Mouse (Mus musculus): ENCODE results near the gene Gm10184. TPM values are rescaled to one million over a fixed set of nuclear protein-coding genes. Genes with fewer than 3 reads are reported as not detected.
"Not testable (repeated sequence)": the region's sequence is repeated elsewhere in the genome, so short reads cannot be mapped to it uniquely, and the experiment has no call there.

Gm10184 gene
- polyA plus RNA-seq (2015; fragmentation: Nextera tagmentation; extraction: Ambion mirVana): 42.3 and 136 TPM in 2 replicates

- Histone ChIP-seq H3K36me3 (no peaks in the 10 kb centered on the region), H3K27me3 (replicated peaks) (no peaks in the 10 kb centered on the region), H3K4me3 (replicated peaks) (no peak within 1 kb of the TSS), H3K4me1 (no peaks in the 10 kb centered on the region), H3K4me2 (no peak within 1 kb of the TSS), H3K9ac (no peak within 1 kb of the TSS), H3K27ac (no peak within 1 kb of the TSS), H3K9me3 (no peaks in the 10 kb centered on the region)
- no peak for ATAC-seq (ENCODE audit: insufficient read depth, low FRiP score, low read depth)
- 90% methylated on average over 6 of the region's 6 CpGs for WGBS
These were observed at the start of gene Gm10184 for GRCm38 (mm10) chr17:89910349-89910748. TSS of gene Gm10184 (minus strand) at chr17:89910449.

- H3K27ac ChIP-seq: no peak overlapping the region
- no peak overlapping the region for H3K4me2 ChIP-seq
- no peak overlapping the region for H3K4me3 ChIP-seq (replicated peaks)
- no peak overlapping the region for H3K9ac ChIP-seq
- H3K9me3 ChIP-seq: no peaks in the 10 kb centered on the region
- H3K4me1 ChIP-seq: no peaks in the 10 kb centered on the region
- 71% methylated on average over 2 of the region's 2 CpGs for WGBS
- no peak for ATAC-seq (ENCODE audit: insufficient read depth, low FRiP score, low read depth)
- no peaks in the 10 kb centered on the region for H3K36me3 ChIP-seq
- no peaks in the 10 kb centered on the region for H3K27me3 ChIP-seq (replicated peaks)
These were observed 23.7 kb upstream of the Gm10184 start for GRCm38 (mm10) chr17:89933950-89934349.

GRCm38 (mm10) chr17:89907686-89908085, 2.6 kb downstream of the Gm10184 start:
- no peak overlapping the region for H3K27ac ChIP-seq
- ATAC-seq (ENCODE audit: insufficient read depth, low FRiP score, low read depth): no peak
- no peak overlapping the region for H3K4me2 ChIP-seq
- H3K9me3 ChIP-seq: no peaks in the 10 kb centered on the region
- no peak overlapping the region for H3K4me3 ChIP-seq (replicated peaks)
- H3K36me3 ChIP-seq: no peaks in the 10 kb centered on the region
- no peak overlapping the region for H3K9ac ChIP-seq
- no peaks in the 10 kb centered on the region for H3K27me3 ChIP-seq (replicated peaks)
- H3K4me1 ChIP-seq: no peaks in the 10 kb centered on the region

- not testable (repeated sequence) for H3K4me2 ChIP-seq; H3K27ac ChIP-seq; H3K9ac ChIP-seq; H3K9me3 ChIP-seq; H3K36me3 ChIP-seq; H3K4me3 ChIP-seq (replicated peaks); ATAC-seq (ENCODE audit: insufficient read depth, low FRiP score, low read depth); H3K4me1 ChIP-seq; H3K27me3 ChIP-seq (replicated peaks)
- 89% methylated on average over 5 of the region's 5 CpGs for WGBS
These were observed 5.5 kb downstream of the Gm10184 start for GRCm38 (mm10) chr17:89904701-89905100.

GRCm38 (mm10) chr17:89902767-89903166, 7.5 kb downstream of the Gm10184 start:
- H3K4me1 ChIP-seq: no peaks in the 10 kb centered on the region
- H3K4me3 ChIP-seq (replicated peaks): no peak overlapping the region
- no peak for ATAC-seq (ENCODE audit: insufficient read depth, low FRiP score, low read depth)
- H3K27me3 ChIP-seq (replicated peaks): no peaks in the 10 kb centered on the region
- no peaks in the 10 kb centered on the region for H3K9me3 ChIP-seq
- WGBS: 90% methylated on average over 1 of the region's 1 CpGs
- no peak overlapping the region for H3K9ac ChIP-seq
- no peak overlapping the region for H3K4me2 ChIP-seq
- no peaks in the 10 kb centered on the region for H3K36me3 ChIP-seq
- H3K27ac ChIP-seq: no peak overlapping the region

- no peaks in the 10 kb centered on the region for H3K4me1 ChIP-seq
- no peak overlapping the region for H3K4me3 ChIP-seq (replicated peaks)
- H3K9me3 ChIP-seq: no peaks in the 10 kb centered on the region
- H3K27me3 ChIP-seq (replicated peaks): no peaks in the 10 kb centered on the region
- no peak overlapping the region for H3K9ac ChIP-seq
- ATAC-seq (ENCODE audit: insufficient read depth, low FRiP score, low read depth): no peak
- H3K27ac ChIP-seq: no peak overlapping the region
- no peaks in the 10 kb centered on the region for H3K36me3 ChIP-seq
- H3K4me2 ChIP-seq: no peak overlapping the region
- 58% methylated on average over 7 of the region's 7 CpGs for WGBS
These were observed 9.6 kb downstream of the Gm10184 start for GRCm38 (mm10) chr17:89900610-89901009.

- H3K4me2 ChIP-seq: no peak overlapping the region
- WGBS: 54% methylated on average over 3 of the region's 3 CpGs
- no peaks in the 10 kb centered on the region for H3K9me3 ChIP-seq
- no peaks in the 10 kb centered on the region for H3K27me3 ChIP-seq (replicated peaks)
- H3K4me1 ChIP-seq: no peaks in the 10 kb centered on the region
- no peak overlapping the region for H3K9ac ChIP-seq
- H3K27ac ChIP-seq: no peak overlapping the region
- H3K4me3 ChIP-seq (replicated peaks): no peak overlapping the region
- no peaks in the 10 kb centered on the region for H3K36me3 ChIP-seq
- no peak for ATAC-seq (ENCODE audit: insufficient read depth, low FRiP score, low read depth)
These were observed 10.4 kb downstream of the Gm10184 start for GRCm38 (mm10) chr17:89899813-89900212.

GRCm38 (mm10) chr17:89864996-89865395, 45.3 kb downstream of the Gm10184 start:
- WGBS: 80% methylated on average over 3 of the region's 3 CpGs
- no peaks in the 10 kb centered on the region for H3K9me3 ChIP-seq
- H3K4me1 ChIP-seq: no peaks in the 10 kb centered on the region
- no peak for ATAC-seq (ENCODE audit: insufficient read depth, low FRiP score, low read depth)
- H3K9ac ChIP-seq: no peak overlapping the region
- no peaks in the 10 kb centered on the region for H3K27me3 ChIP-seq (replicated peaks)
- no peak overlapping the region for H3K4me3 ChIP-seq (replicated peaks)
- no peak overlapping the region for H3K27ac ChIP-seq
- H3K4me2 ChIP-seq: no peak overlapping the region
- H3K36me3 ChIP-seq: no peaks in the 10 kb centered on the region

Measured in stomach, embryonic 15.5 days (tissue).